Mouse (Mus musculus) E14TG2a.4 (cell line): ENCODE measurements around the gene Mipep.

Source experiments
- CTCF ChIP-seq: conservative IDR thresholded peaks from 2 replicates; pipeline ENCODE4 v1.5.1; 2014; ENCODE audit warnings: low read length
- NANOG ChIP-seq: IDR thresholded peaks from 2 replicates; pipeline ENCODE4 v1.6.1; 2014; ENCODE audit warnings: borderline replicate concordance, low read length, mixed read lengths
- POU5F1 ChIP-seq: IDR thresholded peaks from 2 replicates; pipeline ENCODE4 v1.6.1; 2014; ENCODE audit warnings: low read length, borderline replicate concordance

DNA sequence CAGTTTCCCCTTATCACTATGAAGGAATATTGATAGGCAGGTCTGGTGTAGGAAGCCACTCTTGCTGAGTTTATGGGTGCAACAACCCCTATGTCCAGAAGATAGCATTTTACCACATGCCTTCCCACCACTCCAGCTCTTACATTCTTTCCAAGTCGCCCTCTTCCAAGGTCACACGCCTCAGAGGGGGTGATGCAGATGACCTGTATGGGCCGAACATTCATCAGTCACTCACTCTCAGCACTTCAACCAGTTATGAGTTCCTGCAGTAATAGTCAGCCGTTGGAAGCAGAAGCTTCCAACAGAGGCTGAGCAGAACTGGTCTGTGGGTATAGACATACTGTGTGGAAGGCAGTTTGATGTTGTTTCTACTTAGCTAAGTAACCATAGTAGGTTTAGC, 27.2 kb downstream of the Mipep start:
- TF ChIP-seq CTCF: no peak
- TF ChIP-seq POU5F1: no peak
- TF ChIP-seq NANOG: no peak
